Mouse (Mus musculus): ENCODE measurements at regions not wholly inside any gene's neighbourhood (a gene's known extent, or its start where the extent isn't known, plus 50 kb on each side); places are given as distances from the start of the nearest gene placed in this dataset.

DNA sequence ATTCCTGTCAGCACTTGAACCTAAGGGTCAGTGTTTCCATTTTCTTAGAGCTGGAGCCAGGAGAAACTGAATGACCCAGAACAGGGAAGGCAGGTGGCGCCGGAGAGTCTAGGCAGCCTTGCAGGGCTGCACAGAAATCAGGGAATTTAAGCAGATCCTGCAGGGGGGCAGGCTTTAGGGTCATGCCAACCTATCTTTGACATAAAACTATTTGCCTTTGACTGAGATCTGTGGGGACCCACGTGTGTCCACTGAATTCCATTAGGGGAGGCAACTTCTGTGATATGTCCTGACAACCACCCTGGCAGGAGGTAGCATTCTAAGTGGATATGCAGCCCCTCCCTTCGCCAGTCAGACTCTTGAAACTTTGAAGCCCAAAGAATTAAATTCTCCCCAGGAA, 135.6 kb upstream of the Ctnna2 start:
- Histone ChIP-seq H3K4me2 (ENCODE audit: low read depth, low read length) (no peak overlapping the region), H3K4me3 (ENCODE audit: low read length) (no peak overlapping the region), H3K27ac (no peak overlapping the region), H3K4me1 (ENCODE audit: insufficient read depth, low read length) (no peaks in the 10 kb centered on the region), H3K36me3 (ENCODE audit: insufficient read depth, low read length) (no peaks in the 10 kb centered on the region), H3K9ac (replicated peaks; ENCODE audit: low read length) (no peak overlapping the region), H3K9me3 (ENCODE audit: low read length) (no peaks in the 10 kb centered on the region), H3K27me3 (ENCODE audit: insufficient read depth, low read length) (no peaks in the 10 kb centered on the region)
- ATAC-seq: no peak
- TF ChIP-seq CTCF (IDR thresholded peaks at IDR 0.05; ENCODE audit: low read depth): peak; percentile 29
- DNase-seq (ENCODE audit: low spot score): no peak
- WGBS: 29% methylated on average over 4 of the region's 4 CpGs

DNA sequence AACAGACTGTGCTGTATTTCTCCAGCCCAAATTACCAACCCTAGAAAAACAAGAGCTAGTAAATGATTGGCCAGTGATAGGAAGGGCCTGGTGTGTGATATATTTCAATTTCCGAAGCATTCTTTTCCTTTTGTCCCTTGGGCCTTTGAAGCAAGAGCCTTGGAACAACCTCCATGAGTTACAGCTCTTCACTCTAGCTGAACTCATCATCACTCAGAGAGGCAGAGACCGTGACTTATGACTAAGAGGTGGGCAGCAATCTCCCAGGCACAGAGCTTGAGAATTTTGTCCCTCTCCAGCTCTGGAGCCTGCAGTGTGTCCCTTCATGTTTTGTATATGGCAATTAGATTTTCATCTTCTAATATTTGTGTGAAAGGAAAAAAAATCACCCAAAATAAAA, 103.0 kb upstream of the Ctnna2 start:
- ATAC-seq (no peak), DNase-seq (ENCODE audit: low spot score) (no peak)
- Histone ChIP-seq H3K9ac (replicated peaks; ENCODE audit: low read length) (no peak overlapping the region), H3K4me1 (ENCODE audit: insufficient read depth, low read length) (no peaks in the 10 kb centered on the region), H3K27ac (no peak overlapping the region), H3K4me3 (ENCODE audit: low read length) (no peak overlapping the region), H3K36me3 (ENCODE audit: insufficient read depth, low read length) (no peaks in the 10 kb centered on the region), H3K27me3 (ENCODE audit: insufficient read depth, low read length) (no peaks in the 10 kb centered on the region), H3K4me2 (ENCODE audit: low read depth, low read length) (no peak overlapping the region), H3K9me3 (ENCODE audit: low read length) (no peaks in the 10 kb centered on the region)
- WGBS: 63% methylated on average over 2 of the region's 2 CpGs
- TF ChIP-seq CTCF (IDR thresholded peaks at IDR 0.05; ENCODE audit: low read depth): no peak

DNA sequence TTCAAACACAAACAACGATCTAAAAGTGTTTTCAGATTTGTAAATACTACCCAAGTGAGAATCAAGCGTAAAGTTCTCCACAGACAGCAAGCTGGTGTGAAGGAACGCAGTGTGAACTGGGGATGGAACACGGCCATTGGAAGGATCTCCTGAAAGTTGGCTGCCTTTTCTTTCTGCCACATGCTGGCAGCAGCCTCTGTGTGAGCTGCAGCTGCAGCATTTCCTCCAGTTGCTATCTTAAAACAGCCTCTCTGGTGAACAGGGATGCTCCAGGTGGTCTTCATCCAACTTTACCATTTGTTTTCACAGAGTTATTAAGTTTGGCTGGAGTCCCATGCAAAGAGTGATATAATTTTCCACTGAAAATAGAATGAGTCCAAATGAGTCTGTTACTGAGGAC, 99.4 kb upstream of the Ctnna2 start:
- ATAC-seq (no peak), DNase-seq (ENCODE audit: low spot score) (peak; percentile 4)
- Histone ChIP-seq H3K4me3 (ENCODE audit: low read length) (no peak overlapping the region), H3K4me1 (ENCODE audit: insufficient read depth, low read length) (no peaks in the 10 kb centered on the region), H3K27me3 (ENCODE audit: insufficient read depth, low read length) (no peaks in the 10 kb centered on the region), H3K9ac (replicated peaks; ENCODE audit: low read length) (no peak overlapping the region), H3K36me3 (ENCODE audit: insufficient read depth, low read length) (no peaks in the 10 kb centered on the region), H3K27ac (no peak overlapping the region), H3K9me3 (ENCODE audit: low read length) (no peaks in the 10 kb centered on the region), H3K4me2 (ENCODE audit: low read depth, low read length) (no peak overlapping the region)
- TF ChIP-seq CTCF (IDR thresholded peaks at IDR 0.05; ENCODE audit: low read depth): no peak
- 65% methylated on average over 4 of the region's 4 CpGs for WGBS

DNA sequence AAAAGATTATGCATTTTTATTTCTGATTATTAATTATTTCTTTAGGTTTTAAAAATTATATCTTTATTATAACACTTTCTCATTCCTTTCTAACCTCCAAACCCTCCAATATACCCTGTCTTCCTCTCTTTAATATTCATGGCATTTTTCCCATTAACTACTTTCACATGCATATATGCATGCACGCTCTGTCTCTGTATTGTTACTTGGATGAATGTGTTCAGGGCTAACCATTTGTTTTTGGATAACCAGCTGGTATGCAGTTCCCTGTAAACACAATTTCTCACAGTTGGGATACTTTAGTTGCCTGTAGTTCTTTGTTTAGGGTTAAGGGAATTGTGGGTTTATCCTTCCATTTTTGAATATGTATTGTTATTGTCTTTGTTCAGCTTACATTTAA, 86.8 kb upstream of the Ctnna2 start:
- no peak for TF ChIP-seq CTCF (IDR thresholded peaks at IDR 0.05; ENCODE audit: low read depth)
- Histone ChIP-seq H3K9me3 (ENCODE audit: low read length) (no peaks in the 10 kb centered on the region), H3K27me3 (ENCODE audit: insufficient read depth, low read length) (no peaks in the 10 kb centered on the region), H3K27ac (no peak overlapping the region), H3K4me3 (ENCODE audit: low read length) (no peak overlapping the region), H3K36me3 (ENCODE audit: insufficient read depth, low read length) (no peaks in the 10 kb centered on the region), H3K4me1 (ENCODE audit: insufficient read depth, low read length) (no peaks in the 10 kb centered on the region), H3K4me2 (ENCODE audit: low read depth, low read length) (no peak overlapping the region), H3K9ac (replicated peaks; ENCODE audit: low read length) (no peak overlapping the region)
- no peak for DNase-seq (ENCODE audit: low spot score)
- 29% methylated on average over 1 of the region's 1 CpGs for WGBS
- ATAC-seq: no peak

DNA sequence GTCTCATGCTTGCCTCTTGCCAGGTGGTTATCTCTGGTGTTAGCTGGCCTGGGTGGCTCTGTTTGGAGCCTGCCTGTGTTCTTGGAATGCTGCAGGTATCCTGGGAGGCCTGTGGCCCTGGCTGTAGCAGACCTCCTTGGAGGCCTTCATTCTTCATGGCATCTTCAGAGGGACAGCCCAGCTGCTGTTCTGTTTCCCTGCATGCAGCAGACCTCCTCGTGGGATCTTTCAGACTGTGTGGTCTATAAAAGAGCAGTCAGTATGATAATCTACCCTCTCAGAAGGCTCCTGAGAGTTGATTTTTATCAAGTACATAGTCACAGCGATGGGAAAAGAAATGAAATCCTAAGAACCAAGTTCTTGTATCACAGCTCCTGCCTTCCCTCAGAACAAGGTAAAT, 86.2 kb upstream of the Ctnna2 start:
- ATAC-seq (no peak), DNase-seq (ENCODE audit: low spot score) (no peak)
- Histone ChIP-seq H3K27me3 (ENCODE audit: insufficient read depth, low read length) (no peaks in the 10 kb centered on the region), H3K9me3 (ENCODE audit: low read length) (no peaks in the 10 kb centered on the region), H3K9ac (replicated peaks; ENCODE audit: low read length) (no peak overlapping the region), H3K36me3 (ENCODE audit: insufficient read depth, low read length) (no peaks in the 10 kb centered on the region), H3K27ac (no peak overlapping the region), H3K4me3 (ENCODE audit: low read length) (no peak overlapping the region), H3K4me1 (ENCODE audit: insufficient read depth, low read length) (no peaks in the 10 kb centered on the region), H3K4me2 (ENCODE audit: low read depth, low read length) (no peak overlapping the region)
- TF ChIP-seq CTCF (IDR thresholded peaks at IDR 0.05; ENCODE audit: low read depth): no peak
- WGBS: 28% methylated on average over 2 of the region's 2 CpGs
